Mouse (Mus musculus) spleen, adult 2 months (tissue): ENCODE results near the gene Tiam1. TPM values are rescaled to one million over a fixed set of nuclear protein-coding genes. Genes with fewer than 3 reads are reported as not detected.

Source experiments
- DNase-seq, 2 experiments: peaks; one replicate each; pipeline versions ENCODE4 v3.0.0 to v3.0.0-alpha.2; 2012 to 2021; ENCODE audit warnings: low spot score in 2 of 2, low read depth in 1 of 2
- H3K27ac ChIP-seq: fragments of 200-500 bp; 2 replicates; pipeline ENCODE4 v1.5.1; 2012; ENCODE audit warnings: low read length, inconsistent platforms; ENCODE audit not compliant: insufficient read depth
- H3K27me3 ChIP-seq: fragments of 200-500 bp; 2 replicates; pipeline ENCODE4 v1.6.1; 2012; ENCODE audit warnings: mild to moderate bottlenecking, moderate library complexity, low read length, inconsistent platforms; ENCODE audit not compliant: control insufficient read depth, insufficient read depth
- H3K36me3 ChIP-seq: fragments of 200-500 bp; 2 replicates; pipeline ENCODE4 v1.6.1; 2012; ENCODE audit warnings: mild to moderate bottlenecking, low read length, inconsistent platforms; ENCODE audit not compliant: control insufficient read depth, insufficient read depth
- H3K4me1 ChIP-seq: fragments of 200-500 bp; 2 replicates; pipeline ENCODE4 v1.6.1; 2011; ENCODE audit warnings: inconsistent platforms; ENCODE audit not compliant: control insufficient read depth, insufficient read depth, insufficient read length
- H3K4me3 ChIP-seq: fragments of 200-500 bp; 2 replicates; pipeline ENCODE4 v1.5.1; 2011; ENCODE audit warnings: mild to moderate bottlenecking, inconsistent platforms; ENCODE audit not compliant: insufficient read depth, insufficient read length; ENCODE audit errors: extremely low read depth
- CTCF ChIP-seq: fragments of 200-500 bp; IDR thresholded peaks from 2 replicates; pipeline ENCODE4 v1.5.1; 2011; ENCODE audit warnings: mild to moderate bottlenecking, inconsistent platforms; ENCODE audit not compliant: insufficient read depth, insufficient read length, insufficient replicate concordance; ENCODE audit errors: extremely low read depth
- POLR2A ChIP-seq: fragments of 200-500 bp; IDR thresholded peaks from 2 replicates; pipeline ENCODE4 v1.6.1; 2011; ENCODE audit warnings: low read depth, low read length, inconsistent platforms
- WGBS: fragments of 180-500 bp; shearing (Covaris S2); methylation state at CpG from one replicate; pipeline ENCODE4 v1.1.7; 2018; 5-methylcytosine and 5-hydroxymethylcytosine counted together
- polyA plus RNA-seq: library from polyadenylated mRNA; depleted of rRNA; stranded (reverse); fragments of >200 nt; gene quantifications from 2 replicates; pipeline ENCODE4 v1.2.3, GENCODE M21; 2012

Tiam1 gene
- polyA plus RNA-seq, 1 experiment, result 4.3 TPM

DNA sequence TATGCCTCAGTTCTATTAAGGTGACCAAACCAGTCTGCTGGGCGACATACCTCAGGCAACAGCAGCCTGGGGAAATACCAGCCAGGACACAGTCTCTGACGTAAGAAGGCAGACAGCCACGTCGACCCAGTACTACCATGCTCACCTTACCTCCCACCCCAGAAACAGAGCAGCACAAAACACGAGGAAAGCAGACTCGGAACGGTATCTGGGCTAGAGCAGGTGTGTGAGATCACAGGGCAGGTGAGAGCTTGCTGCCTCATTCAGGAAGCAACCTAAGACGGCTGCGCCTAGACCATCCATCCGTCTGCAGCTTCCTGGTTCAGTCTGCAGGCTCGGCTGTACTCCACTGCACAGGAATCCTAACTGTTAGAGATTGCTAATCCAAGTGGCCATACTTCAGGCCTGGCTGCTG, 45.4 kb downstream of the Tiam1 start:
- TF ChIP-seq CTCF (no peak), POLR2A (no peak)
- H3K27ac ChIP-seq, result no peak overlapping the region
- no peak for DNase-seq
- H3K36me3 ChIP-seq, result no peaks in the 10 kb centered on the region
- H3K27me3 ChIP-seq, result no peaks in the 10 kb centered on the region
- no peak overlapping the region for H3K4me3 ChIP-seq
- 82% methylated on average over 11 of the region's 11 CpGs for WGBS
- H3K4me1 ChIP-seq, result no peaks in the 10 kb centered on the region

DNA sequence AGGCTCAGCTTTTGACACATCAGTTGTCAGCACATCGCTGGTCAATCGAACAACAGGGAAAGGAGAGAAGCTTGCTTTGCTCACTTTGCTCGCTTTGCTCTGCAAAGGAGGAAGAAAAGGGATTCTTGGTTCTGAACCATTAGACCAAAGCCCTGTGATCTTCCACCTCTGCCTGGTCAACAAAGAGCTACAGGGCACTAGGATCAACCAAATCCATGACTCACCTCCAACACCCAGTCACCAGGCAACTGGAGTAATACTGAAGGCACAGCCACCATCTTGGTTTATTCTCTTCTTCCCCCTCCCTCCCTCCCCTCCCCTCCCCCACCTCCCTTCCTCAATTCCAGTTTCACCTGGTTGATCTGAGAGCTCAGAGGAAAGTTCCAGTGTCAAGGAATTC, 45.8 kb downstream of the Tiam1 start:
- TF ChIP-seq POLR2A (no peak), CTCF (no peak)
- no peak for DNase-seq
- no peaks in the 10 kb centered on the region for H3K4me1 ChIP-seq
- H3K4me3 ChIP-seq, result no peak overlapping the region
- H3K36me3 ChIP-seq, result no peaks in the 10 kb centered on the region
- 93% methylated on average over 3 of the region's 3 CpGs for WGBS
- H3K27ac ChIP-seq, result no peak overlapping the region
- H3K27me3 ChIP-seq, result no peaks in the 10 kb centered on the region

DNA sequence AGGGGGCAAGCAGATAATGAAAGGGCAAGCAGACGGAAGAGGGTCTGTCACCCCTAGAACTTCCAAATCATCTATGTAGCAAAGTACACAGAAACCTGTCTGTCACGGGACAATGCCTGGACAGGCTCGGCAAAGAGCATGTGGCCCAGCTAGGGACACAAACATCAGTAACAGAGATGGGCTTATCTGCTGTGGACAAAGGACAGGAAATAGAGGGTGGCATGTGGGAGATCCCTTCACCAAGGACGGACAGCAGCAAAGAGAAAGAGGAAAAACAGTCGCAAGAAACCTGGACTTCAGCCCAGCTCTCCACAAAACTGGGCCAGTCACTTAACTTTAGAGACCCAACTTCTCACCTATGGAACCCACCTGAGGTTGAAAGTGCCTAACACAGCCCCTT, 47.6 kb downstream of the Tiam1 start:
- Histone ChIP-seq H3K27me3 (no peaks in the 10 kb centered on the region), H3K27ac (no peak overlapping the region), H3K36me3 (no peaks in the 10 kb centered on the region), H3K4me3 (no peak overlapping the region), H3K4me1 (no peaks in the 10 kb centered on the region)
- TF ChIP-seq CTCF, result no peak
- TF ChIP-seq POLR2A, result no peak
- no peak for DNase-seq
- WGBS, result 71% methylated on average over 5 of the region's 5 CpGs

DNA sequence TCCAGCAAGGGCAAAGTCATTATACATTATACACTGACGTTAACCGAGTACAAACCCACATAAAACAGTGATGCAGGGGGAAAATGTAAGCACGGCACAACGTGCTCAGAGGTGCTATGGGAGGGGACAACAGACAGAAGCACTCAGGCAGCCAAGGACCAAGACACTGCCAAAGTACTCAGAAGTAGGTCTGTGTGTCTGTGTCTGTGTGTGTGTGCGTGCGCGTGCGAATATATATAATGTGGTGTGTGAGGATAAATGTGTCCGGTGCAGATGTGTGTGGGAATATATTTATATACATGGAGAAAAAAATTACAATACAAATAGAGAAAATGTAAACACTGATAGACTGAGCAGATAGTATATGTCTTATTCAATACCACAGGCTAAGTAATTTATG, 50.6 kb downstream of the Tiam1 start:
- H3K27me3 ChIP-seq, result no peaks in the 10 kb centered on the region
- H3K4me3 ChIP-seq, result no peak overlapping the region
- no peak overlapping the region for H3K27ac ChIP-seq
- no peaks in the 10 kb centered on the region for H3K36me3 ChIP-seq
- TF ChIP-seq CTCF (no peak), POLR2A (no peak)
- no peaks in the 10 kb centered on the region for H3K4me1 ChIP-seq
- WGBS, result 82% methylated on average over 9 of the region's 9 CpGs
- no peak for DNase-seq

DNA sequence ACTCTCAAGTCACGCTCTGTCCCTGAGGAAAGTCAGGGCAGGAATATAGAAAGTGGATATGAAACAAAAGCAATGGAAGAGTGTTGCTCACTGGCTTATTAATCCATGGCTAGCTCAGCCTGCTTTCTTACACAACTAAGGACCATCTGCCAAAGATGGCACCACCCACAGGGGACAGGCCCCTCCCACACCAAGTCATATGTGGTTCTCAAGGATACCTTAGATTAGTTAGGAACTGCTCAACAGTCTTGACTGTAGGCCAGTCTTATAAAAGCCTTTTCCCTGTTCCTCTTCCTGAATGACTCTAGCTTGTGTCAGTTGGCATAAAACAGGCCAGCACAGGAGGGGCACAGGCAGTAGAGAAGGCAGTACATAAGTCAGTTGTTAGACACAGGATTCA, 51.7 kb downstream of the Tiam1 start:
- H3K27me3 ChIP-seq, result no peaks in the 10 kb centered on the region
- DNase-seq, result no peak
- no peak overlapping the region for H3K27ac ChIP-seq
- TF ChIP-seq CTCF (no peak), POLR2A (no peak)
- 87% methylated on average over 1 of the region's 1 CpGs for WGBS
- no peak overlapping the region for H3K4me3 ChIP-seq
- H3K36me3 ChIP-seq, result no peaks in the 10 kb centered on the region
- no peaks in the 10 kb centered on the region for H3K4me1 ChIP-seq

DNA sequence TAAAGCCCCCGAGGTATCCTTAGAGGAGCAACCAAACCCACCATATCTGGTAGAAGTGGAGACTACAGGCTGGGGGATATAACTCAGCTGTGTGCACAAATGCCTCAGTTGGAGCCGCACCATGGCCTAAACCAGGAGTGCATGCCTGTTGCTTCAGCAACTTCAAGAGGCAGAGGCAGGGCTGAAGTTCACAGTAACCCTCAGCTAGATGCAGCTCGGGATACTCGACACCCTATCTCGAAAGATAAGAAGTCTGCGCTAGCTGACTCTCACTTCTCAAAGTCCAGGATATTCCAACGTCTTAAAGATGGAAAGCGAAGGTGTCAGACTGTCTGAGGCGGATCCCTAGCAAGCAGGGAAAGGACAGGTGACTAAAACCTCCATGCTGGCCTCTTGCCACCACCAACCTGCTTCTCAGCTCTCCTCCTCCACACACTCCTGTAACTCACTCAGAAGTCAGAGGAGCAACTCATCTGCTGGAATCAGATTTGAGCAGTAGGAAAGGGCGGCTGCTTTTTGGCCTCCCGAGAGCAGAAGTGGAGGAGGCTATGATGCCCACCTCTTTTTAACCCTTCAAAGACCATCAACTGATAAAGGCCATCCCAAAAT, 52.4 kb downstream of the Tiam1 start:
- TF ChIP-seq POLR2A (no peak), CTCF (no peak)
- H3K4me3 ChIP-seq, result no peak overlapping the region
- no peaks in the 10 kb centered on the region for H3K4me1 ChIP-seq
- 79% methylated on average over 11 of the region's 11 CpGs for WGBS
- H3K27me3 ChIP-seq, result no peaks in the 10 kb centered on the region
- DNase-seq, result no peak
- H3K27ac ChIP-seq, result no peak overlapping the region
- H3K36me3 ChIP-seq, result no peaks in the 10 kb centered on the region

DNA sequence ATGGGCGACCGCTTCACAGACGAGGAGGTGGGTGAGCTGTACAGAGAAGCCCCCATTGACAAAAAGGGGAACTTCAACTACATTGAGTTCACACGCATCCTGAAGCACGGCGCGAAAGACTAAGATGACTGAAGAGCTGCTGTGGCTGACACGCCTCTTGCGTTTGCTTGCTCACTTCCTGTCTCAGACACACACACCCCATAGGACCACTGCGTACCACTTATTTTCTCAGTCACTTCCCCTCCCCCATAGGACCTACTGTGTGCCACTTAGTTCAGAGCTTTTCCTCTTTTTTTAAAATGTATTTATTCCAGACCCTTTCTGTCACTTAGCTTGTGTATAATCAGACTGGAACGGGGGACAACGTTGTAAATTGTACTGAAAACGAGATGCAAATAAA, 53.2 kb downstream of the Tiam1 start:
- Histone ChIP-seq H3K27me3 (no peaks in the 10 kb centered on the region), H3K27ac (no peak overlapping the region), H3K4me1 (no peaks in the 10 kb centered on the region), H3K4me3 (no peak overlapping the region), H3K36me3 (no peaks in the 10 kb centered on the region)
- no peak for DNase-seq
- 73% methylated on average over 13 of the region's 13 CpGs for whole genome bisulfite sequencing
- TF ChIP-seq CTCF (no peak), POLR2A (no peak)

DNA sequence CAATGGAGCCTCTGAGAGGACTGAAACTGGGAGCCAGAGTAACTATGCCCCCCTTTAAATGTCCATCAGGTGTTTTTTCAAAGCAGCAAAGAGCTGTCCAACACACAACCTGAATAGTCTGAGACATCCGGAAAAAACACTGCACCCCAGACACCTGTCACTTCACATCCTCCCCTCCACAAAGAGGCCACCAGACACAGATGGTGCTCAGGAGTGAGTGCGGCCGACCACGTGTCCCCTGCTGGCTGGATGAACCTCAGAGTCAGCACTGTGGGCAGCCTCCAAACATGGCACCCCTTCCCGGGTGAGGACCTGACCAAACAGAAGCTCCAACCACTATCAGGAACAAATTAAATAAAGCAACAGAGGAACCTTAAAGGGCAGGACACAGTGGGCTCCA, 56.3 kb downstream of the Tiam1 start:
- WGBS, result 59% methylated on average over 5 of the region's 5 CpGs
- no peaks in the 10 kb centered on the region for H3K27me3 ChIP-seq
- H3K4me1 ChIP-seq, result no peaks in the 10 kb centered on the region
- TF ChIP-seq POLR2A, result no peak
- TF ChIP-seq CTCF, result no peak
- H3K36me3 ChIP-seq, result no peaks in the 10 kb centered on the region
- H3K27ac ChIP-seq, result no peak overlapping the region
- no peak overlapping the region for H3K4me3 ChIP-seq
- no peak for DNase-seq
